Mouse (Mus musculus) testis, adult 2 months (tissue): ENCODE measurements around the gene Clic3.

Experiments used
- CTCF ChIP-seq: fragments of 200-500 bp; IDR thresholded peaks from 2 replicates; pipeline ENCODE4 v1.5.1; 2012; ENCODE audit warnings: low read depth, mild to moderate bottlenecking, inconsistent platforms, low read length, moderate library complexity; ENCODE audit not compliant: control insufficient read depth, insufficient read depth, insufficient replicate concordance
- POLR2A ChIP-seq: fragments of 200-500 bp; IDR thresholded peaks from 2 replicates; pipeline ENCODE4 v1.6.1; 2012; ENCODE audit warnings: low read depth, mild to moderate bottlenecking, inconsistent platforms, low read length, moderate library complexity; ENCODE audit not compliant: control insufficient read depth

- TF ChIP-seq POLR2A (no peak), CTCF (no peak)
Measured at GRCm38 (mm10) chr2:25477541-25477940, 20.9 kb downstream of the Clic3 start.
